Mouse (Mus musculus) liver, adult 2 months (tissue): Measurements from ENCODE around the gene Slc26a5.

Source experiments
- CTCF ChIP-seq: fragments of 200-500 bp; IDR thresholded peaks from 2 replicates; pipeline ENCODE4 v1.5.1; 2011; ENCODE audit warnings: low read depth, low read length, control low read depth
- POLR2A ChIP-seq: fragments of 200-500 bp; IDR thresholded peaks from 2 replicates; pipeline ENCODE4 v1.6.1; 2011; ENCODE audit warnings: low read length, control low read depth; ENCODE audit not compliant: insufficient read depth; ENCODE audit errors: extremely low read depth

DNA sequence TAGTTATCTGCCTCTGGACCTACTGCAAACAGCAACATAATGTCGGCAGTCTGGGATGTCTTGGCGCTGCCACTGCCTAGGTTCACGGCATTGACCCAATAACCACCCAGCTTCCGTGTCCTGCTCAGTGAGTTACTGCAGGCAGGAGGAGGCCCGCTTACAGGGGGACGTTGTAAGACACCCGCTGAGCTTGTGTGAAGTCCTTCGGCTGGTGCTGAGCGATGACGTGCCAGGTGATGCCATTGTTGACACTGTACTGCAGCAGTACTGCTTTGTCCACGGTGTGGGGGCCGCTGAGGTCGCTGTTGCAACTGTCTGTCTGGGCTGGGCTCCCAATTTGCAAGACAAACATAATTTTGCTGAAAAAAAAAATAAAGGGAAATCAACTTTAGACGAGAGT lies 31.2 kb upstream of the Slc26a5 start:
- TF ChIP-seq CTCF (no peak), POLR2A (no peak)
